Mouse (Mus musculus): ENCODE measurements around the gene Lpar2. TPM values are rescaled to one million over a fixed set of nuclear protein-coding genes. Genes with fewer than 3 reads are reported as not detected.
A peak's percentile ranks its signal among the peaks of the same experiment; 100 is the strongest.

Lpar2 gene
- polyA plus RNA-seq, 1 experiment: 0.12 TPM

DNA sequence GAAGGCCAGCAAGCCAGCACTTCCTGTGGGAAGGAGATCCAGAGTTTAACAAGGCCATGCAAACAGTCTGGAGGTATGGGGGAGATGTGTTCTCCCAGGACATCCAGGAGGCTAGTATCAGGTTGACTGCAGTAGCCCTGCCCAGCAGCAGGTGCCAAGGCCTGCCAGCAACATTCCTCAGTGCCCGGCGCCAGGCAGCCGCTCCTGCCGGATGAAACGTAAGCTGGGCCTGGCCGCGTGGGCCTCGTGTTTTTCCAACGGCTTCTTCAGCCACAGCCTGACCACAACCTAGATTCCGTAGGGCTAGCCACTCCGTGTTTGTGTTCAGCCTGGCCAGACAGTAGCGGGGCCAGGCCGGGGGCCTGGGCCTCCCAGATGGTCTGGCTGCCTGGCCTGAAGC lies 52.4 kb downstream of the Lpar2 start:
- no peaks in the 10 kb centered on the region for H3K79me2 ChIP-seq (ENCODE audit: control insufficient read depth, insufficient read depth)
- H3ac ChIP-seq (ENCODE audit: control insufficient read depth, insufficient read length): no peak overlapping the region
- H3K36me3 ChIP-seq (ENCODE audit: control insufficient read depth, insufficient read depth): no peaks in the 10 kb centered on the region
- H3K27me3 ChIP-seq (ENCODE audit: control insufficient read depth, insufficient read depth, insufficient read length): no peaks in the 10 kb centered on the region
- H3K4me3 ChIP-seq: no peak overlapping the region
- H3K4me2 ChIP-seq (ENCODE audit: low read depth): peak overlapping the region; percentile 66
- TF ChIP-seq USF1 (IDR thresholded peaks at IDR 0.05; ENCODE audit: low read depth): no peak
- TF ChIP-seq MYOD1 (IDR thresholded peaks at IDR 0.05; ENCODE audit: control insufficient read depth in 1 of 3, insufficient read length in 2 of 3, low read depth in 2 of 3): peak in 2 of 3 experiments; percentile 78 to 93
- no peak for TF ChIP-seq E2F4 (IDR thresholded peaks at IDR 0.05; ENCODE audit: insufficient read depth)
- peak; percentile 39 to 93 (median 77) for TF ChIP-seq MYOG (IDR thresholded peaks at IDR 0.05; ENCODE audit: control insufficient read depth in 1 of 3, insufficient read depth in 1 of 3, insufficient read length in 2 of 3, low read depth in 2 of 3)
- TF ChIP-seq POLR2A (IDR thresholded peaks at IDR 0.05; ENCODE audit: insufficient read length, low read depth): no peak
- no peak for TF ChIP-seq REST (IDR thresholded peaks at IDR 0.05; ENCODE audit: insufficient read depth, insufficient read length)
- TF ChIP-seq TCF3 (IDR thresholded peaks at IDR 0.05; ENCODE audit: insufficient read length, low read depth): peak; percentile 37
- TF ChIP-seq MAX (IDR thresholded peaks at IDR 0.05; ENCODE audit: low read depth): no peak

DNA sequence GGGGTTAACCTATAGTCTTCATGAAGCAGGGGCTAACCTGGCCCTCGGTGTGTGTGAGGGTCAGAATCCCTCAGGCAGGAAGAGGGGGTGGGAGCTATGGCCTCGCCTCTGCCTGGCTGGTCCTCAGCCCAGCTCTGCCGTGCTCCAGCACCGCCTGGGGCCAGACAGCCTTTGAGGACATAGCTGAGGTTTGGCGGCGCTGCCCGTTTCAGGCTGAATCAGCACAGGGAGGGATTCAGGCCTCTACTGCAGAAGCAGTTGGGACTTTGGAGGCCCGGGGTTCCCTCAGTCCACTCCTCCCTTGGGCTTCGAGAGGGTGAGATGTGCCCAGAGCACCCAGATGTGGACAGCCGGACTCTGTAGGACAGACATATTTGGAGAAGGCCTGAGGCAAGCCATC lies 53.9 kb downstream of the Lpar2 start:
- no peaks in the 10 kb centered on the region for H3K79me2 ChIP-seq (ENCODE audit: control insufficient read depth, insufficient read depth)
- no peaks in the 10 kb centered on the region for H3K36me3 ChIP-seq (ENCODE audit: control insufficient read depth, insufficient read depth)
- no peak overlapping the region for H3ac ChIP-seq (ENCODE audit: control insufficient read depth, insufficient read length)
- H3K4me3 ChIP-seq: no peak overlapping the region
- H3K27me3 ChIP-seq (ENCODE audit: control insufficient read depth, insufficient read depth, insufficient read length): no peaks in the 10 kb centered on the region
- TF ChIP-seq MYOD1 (IDR thresholded peaks at IDR 0.05; ENCODE audit: control insufficient read depth in 1 of 3, insufficient read length in 2 of 3, low read depth in 2 of 3) (no peak), REST (IDR thresholded peaks at IDR 0.05; ENCODE audit: insufficient read depth, insufficient read length) (no peak), TCF3 (IDR thresholded peaks at IDR 0.05; ENCODE audit: insufficient read length, low read depth) (no peak), CEBPB (IDR thresholded peaks at IDR 0.05; ENCODE audit: insufficient read depth, poor library complexity, severe bottlenecking) (no peak), USF1 (IDR thresholded peaks at IDR 0.05; ENCODE audit: low read depth) (no peak), MAX (IDR thresholded peaks at IDR 0.05; ENCODE audit: low read depth) (no peak), POLR2A (IDR thresholded peaks at IDR 0.05; ENCODE audit: insufficient read length, low read depth) (no peak), POLR2AphosphoS2 (IDR thresholded peaks at IDR 0.05; ENCODE audit: insufficient read length, low read depth) (no peak), SRF (IDR thresholded peaks at IDR 0.05; ENCODE audit: control insufficient read depth, insufficient read length, low read depth) (no peak)
- H3K4me2 ChIP-seq (ENCODE audit: low read depth): no peak overlapping the region

DNA sequence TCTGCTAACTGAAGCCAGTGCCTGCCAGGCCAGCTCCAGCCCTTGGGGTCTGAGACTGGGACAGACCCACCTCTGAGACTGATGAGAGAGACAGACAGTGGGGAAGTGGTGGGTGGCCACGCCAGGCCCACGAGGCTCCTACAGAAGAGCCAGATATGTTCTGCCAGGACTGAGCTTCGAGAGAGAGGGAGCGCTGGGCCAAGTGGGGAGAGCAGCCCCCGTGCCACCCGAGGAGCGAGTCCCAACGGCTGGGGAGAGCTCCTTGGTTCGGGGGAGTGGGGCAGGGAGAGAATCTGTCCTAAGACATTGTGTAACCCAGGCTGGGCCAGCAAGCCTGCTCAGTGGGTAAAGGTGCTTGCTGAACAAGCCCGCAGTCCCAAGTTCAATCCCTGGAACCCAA lies 54.7 kb downstream of the Lpar2 start:
- Histone ChIP-seq H3K36me3 (ENCODE audit: control insufficient read depth, insufficient read depth) (no peaks in the 10 kb centered on the region), H3K79me2 (ENCODE audit: control insufficient read depth, insufficient read depth) (no peaks in the 10 kb centered on the region), H3K27me3 (ENCODE audit: control insufficient read depth, insufficient read depth, insufficient read length) (no peaks in the 10 kb centered on the region), H3K4me3 (no peak overlapping the region), H3K4me2 (ENCODE audit: low read depth) (no peak overlapping the region), H3ac (ENCODE audit: control insufficient read depth, insufficient read length) (no peak overlapping the region)
- TF ChIP-seq SRF (IDR thresholded peaks at IDR 0.05; ENCODE audit: control insufficient read depth, insufficient read length, low read depth) (no peak), POLR2AphosphoS2 (IDR thresholded peaks at IDR 0.05; ENCODE audit: insufficient read length, low read depth) (no peak), CEBPB (IDR thresholded peaks at IDR 0.05; ENCODE audit: insufficient read depth, poor library complexity, severe bottlenecking) (no peak), REST (IDR thresholded peaks at IDR 0.05; ENCODE audit: insufficient read depth, insufficient read length) (no peak), E2F4 (IDR thresholded peaks at IDR 0.05; ENCODE audit: insufficient read depth) (no peak)

DNA sequence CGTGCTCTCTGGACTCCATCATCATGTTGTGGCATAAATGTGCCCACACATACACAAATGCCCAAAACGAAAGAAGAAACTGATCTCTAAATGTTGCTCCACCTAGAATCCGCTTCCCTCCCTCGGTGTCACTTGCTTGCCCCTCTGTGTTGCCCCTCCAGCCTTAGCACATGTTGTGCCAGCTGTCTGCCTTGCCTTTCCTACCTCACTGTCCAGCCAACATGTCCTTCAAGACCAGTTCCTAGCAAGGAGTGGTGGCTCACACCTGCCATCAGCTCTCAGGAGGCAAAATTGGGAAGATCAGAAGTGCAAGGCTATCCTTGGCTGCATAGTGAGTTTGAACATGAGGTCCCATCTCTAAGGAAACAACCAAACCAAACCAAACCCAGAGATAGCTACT lies 55.2 kb downstream of the Lpar2 start:
- H3K27me3 ChIP-seq (ENCODE audit: control insufficient read depth, insufficient read depth, insufficient read length): no peaks in the 10 kb centered on the region
- TF ChIP-seq MAX (IDR thresholded peaks at IDR 0.05; ENCODE audit: low read depth) (no peak), MYOD1 (IDR thresholded peaks at IDR 0.05; ENCODE audit: control insufficient read depth in 1 of 3, insufficient read length in 2 of 3, low read depth in 2 of 3) (peak in 2 of 3 experiments; percentile 52 to 54), MYOG (IDR thresholded peaks at IDR 0.05; ENCODE audit: control insufficient read depth in 1 of 3, insufficient read depth in 1 of 3, insufficient read length in 2 of 3, low read depth in 2 of 3) (peak in 2 of 3 experiments; percentile 26 to 64)

DNA sequence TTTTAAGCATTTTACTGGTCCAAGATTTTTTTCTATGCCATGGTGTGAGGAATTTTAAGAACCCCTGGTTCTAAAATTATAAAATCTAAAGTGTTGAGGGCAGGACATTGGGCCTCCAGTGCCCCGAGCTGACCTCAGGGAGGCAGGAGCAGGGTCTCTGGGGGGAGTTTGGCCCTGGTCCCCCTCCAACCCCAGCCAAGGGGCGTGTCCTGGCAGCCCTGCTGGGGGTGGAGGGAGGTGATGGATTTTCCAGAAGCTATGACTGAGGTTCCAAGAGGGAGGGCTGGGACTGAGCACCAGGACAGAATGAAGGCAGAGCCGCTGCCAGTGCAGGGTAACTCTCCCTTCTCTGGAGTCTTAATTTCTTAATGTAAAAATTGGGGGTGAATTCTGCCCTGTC lies 55.8 kb downstream of the Lpar2 start:
- Histone ChIP-seq H3K4me2 (ENCODE audit: low read depth) (no peak overlapping the region), H3K4me3 (no peak overlapping the region), H3K79me2 (ENCODE audit: control insufficient read depth, insufficient read depth) (no peaks in the 10 kb centered on the region), H3ac (ENCODE audit: control insufficient read depth, insufficient read length) (no peak overlapping the region), H3K27me3 (ENCODE audit: control insufficient read depth, insufficient read depth, insufficient read length) (no peaks in the 10 kb centered on the region), H3K36me3 (ENCODE audit: control insufficient read depth, insufficient read depth) (no peaks in the 10 kb centered on the region)
- no peak for TF ChIP-seq MAX (IDR thresholded peaks at IDR 0.05; ENCODE audit: low read depth)
- TF ChIP-seq SRF (IDR thresholded peaks at IDR 0.05; ENCODE audit: control insufficient read depth, insufficient read length, low read depth): no peak
- TF ChIP-seq TCF12 (IDR thresholded peaks at IDR 0.05; ENCODE audit: insufficient read depth, poor library complexity, severe bottlenecking): no peak
- no peak for TF ChIP-seq CEBPB (IDR thresholded peaks at IDR 0.05; ENCODE audit: insufficient read depth, poor library complexity, severe bottlenecking)
- no peak for TF ChIP-seq POLR2AphosphoS2 (IDR thresholded peaks at IDR 0.05; ENCODE audit: insufficient read length, low read depth)
- TF ChIP-seq TCF3 (IDR thresholded peaks at IDR 0.05; ENCODE audit: insufficient read length, low read depth): no peak
- no peak for TF ChIP-seq MYOG (IDR thresholded peaks at IDR 0.05; ENCODE audit: control insufficient read depth in 1 of 3, insufficient read depth in 1 of 3, insufficient read length in 2 of 3, low read depth in 2 of 3)
- no peak for TF ChIP-seq REST (IDR thresholded peaks at IDR 0.05; ENCODE audit: insufficient read depth, insufficient read length)
- TF ChIP-seq E2F4 (IDR thresholded peaks at IDR 0.05; ENCODE audit: insufficient read depth): no peak
- TF ChIP-seq POLR2A (IDR thresholded peaks at IDR 0.05; ENCODE audit: insufficient read length, low read depth): no peak
- TF ChIP-seq USF1 (IDR thresholded peaks at IDR 0.05; ENCODE audit: low read depth): no peak
- TF ChIP-seq MYOD1 (IDR thresholded peaks at IDR 0.05; ENCODE audit: control insufficient read depth in 1 of 3, insufficient read length in 2 of 3, low read depth in 2 of 3): no peak

More for the DNA sequence above, 55.2 kb downstream of the Lpar2 start:
- no peak overlapping the region for H3K4me2 ChIP-seq (ENCODE audit: low read depth)
- H3ac ChIP-seq (ENCODE audit: control insufficient read depth, insufficient read length): no peak overlapping the region
- no peaks in the 10 kb centered on the region for H3K36me3 ChIP-seq (ENCODE audit: control insufficient read depth, insufficient read depth)
- no peak overlapping the region for H3K4me3 ChIP-seq
- H3K79me2 ChIP-seq (ENCODE audit: control insufficient read depth, insufficient read depth): no peaks in the 10 kb centered on the region
